Mouse (Mus musculus): ENCODE results near the gene Amn1.

Amn1 gene

DNA sequence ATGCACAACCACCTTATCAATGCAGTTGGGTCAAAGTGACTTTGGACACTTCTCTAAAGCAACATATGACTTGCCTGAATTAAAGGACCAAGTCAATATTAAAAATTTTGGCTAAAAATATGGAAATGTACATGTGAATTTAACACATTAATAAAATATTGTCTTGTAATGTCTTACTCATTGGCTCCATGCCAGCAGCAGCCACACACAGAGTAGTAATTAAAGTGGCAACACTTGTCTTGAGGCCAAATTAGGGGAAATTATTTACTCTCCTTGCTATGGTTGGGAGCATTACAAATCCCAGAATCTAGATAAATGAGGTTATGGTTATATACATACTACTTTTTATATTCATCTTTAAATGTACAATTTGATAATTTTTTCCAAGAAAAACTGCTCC lies 71.5 kb downstream of the Amn1 start:
- no peak for DNase-seq (ENCODE audit: low read depth, low spot score)

DNA sequence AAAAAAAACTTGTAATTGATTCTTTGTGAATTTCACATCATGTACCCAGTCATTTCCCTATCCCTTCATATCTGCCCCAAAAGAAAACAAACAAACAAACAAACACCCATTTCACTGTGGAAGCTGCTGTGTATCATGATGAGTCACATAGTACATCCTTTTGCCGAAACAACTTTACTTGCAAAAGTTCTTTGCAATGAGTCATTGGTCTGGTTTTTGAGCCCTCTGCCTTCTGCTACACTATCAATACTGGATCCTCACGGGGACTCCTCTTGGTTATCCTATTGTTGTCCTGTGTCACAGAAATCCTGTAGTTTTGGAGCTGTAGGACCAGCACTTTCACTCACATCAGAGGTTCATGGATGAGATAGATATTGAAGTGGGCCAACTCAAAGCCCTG lies 79.6 kb downstream of the Amn1 start:
- no peak for DNase-seq (ENCODE audit: low read depth, low spot score)

DNA sequence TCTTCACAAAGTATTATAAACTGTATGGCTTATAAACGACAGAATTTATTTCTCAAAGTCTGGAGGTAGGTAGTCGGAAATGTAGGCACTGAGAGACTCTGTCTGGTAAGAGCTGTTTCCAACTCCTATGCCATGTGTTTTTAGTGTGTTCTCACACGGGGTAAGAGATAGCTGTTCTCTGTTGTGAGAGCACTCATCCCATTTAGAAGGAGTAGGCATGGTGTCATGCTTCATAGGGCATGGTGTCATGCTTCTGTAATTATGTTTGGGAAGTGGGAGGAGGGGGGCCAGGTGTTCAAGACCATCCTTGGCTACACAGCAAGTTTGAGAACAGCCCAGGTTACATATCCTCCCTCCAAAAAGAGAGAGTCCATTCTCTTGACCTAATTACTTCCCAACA lies 80.9 kb downstream of the Amn1 start:
- no peak for DNase-seq (ENCODE audit: low read depth, low spot score)
